Mouse (Mus musculus) cortical plate, adult 2 months (tissue): ENCODE results near the gene Bcap31.

Experiments used
- CTCF ChIP-seq: fragments of 200-500 bp; IDR thresholded peaks from 2 replicates; pipeline ENCODE4 v1.5.1; 2011; ENCODE audit warnings: mild to moderate bottlenecking, control low read depth, low read length; ENCODE audit not compliant: insufficient read depth; ENCODE audit errors: extremely low read depth
- POLR2A ChIP-seq: fragments of 200-500 bp; IDR thresholded peaks from 2 replicates; pipeline ENCODE4 v1.6.1; 2011; ENCODE audit warnings: mild to moderate bottlenecking, low read length, control low read depth; ENCODE audit not compliant: insufficient read depth; ENCODE audit errors: extremely low read depth

- TF ChIP-seq CTCF: no peak
- no peak for TF ChIP-seq POLR2A
Observed at GRCm38 (mm10) chrX:73673619-73673967, 42.4 kb downstream of the Bcap31 start.
